Mouse (Mus musculus) liver, embryonic 11.5 days (tissue): Measurements from ENCODE around the gene Krt8. TPM values are rescaled to one million over a fixed set of nuclear protein-coding genes. Genes with fewer than 3 reads are reported as not detected.

Experiments used
- ATAC-seq: fragments of 200-750 bp; cut with Nextera tagmentation; replicated peaks from 2 replicates; pipeline ENCODE4 v1.8.0; 2017; ENCODE audit warnings: moderate number of reproducible peaks, mild to moderate bottlenecking, moderate TSS enrichment, moderate library complexity; ENCODE audit not compliant: low FRiP score
- DNase-seq: peaks from one replicate; pipeline ENCODE4 v3.0.0-alpha.2; 2017; ENCODE audit warnings: low spot score
- H3K27ac ChIP-seq: fragments of 300-500 bp; sonication (generic); 2 replicates; pipeline ENCODE4 v1.5.1; 2014; ENCODE audit warnings: mild to moderate bottlenecking, low read depth, low read length, control low read depth
- H3K27me3 ChIP-seq: fragments of 300-500 bp; sonication (generic); replicated peaks from 2 replicates; pipeline ENCODE4 v1.6.1; 2014; ENCODE audit warnings: low read length, mixed read lengths; ENCODE audit not compliant: control insufficient read depth, insufficient read depth
- H3K36me3 ChIP-seq: fragments of 300-500 bp; sonication (generic); 2 replicates; pipeline ENCODE4 v1.6.1; 2014; ENCODE audit warnings: mild to moderate bottlenecking, low read length, moderate library complexity, mixed read lengths; ENCODE audit not compliant: control insufficient read depth, insufficient read depth
- H3K4me1 ChIP-seq: fragments of 300-500 bp; sonication (generic); replicated peaks from 2 replicates; pipeline ENCODE4 v1.6.1; 2014; ENCODE audit warnings: low read length, mixed read lengths; ENCODE audit not compliant: control insufficient read depth, insufficient read depth
- H3K4me2 ChIP-seq: fragments of 300-500 bp; sonication (generic); 2 replicates; pipeline ENCODE4 v1.6.1; 2014; ENCODE audit warnings: mild to moderate bottlenecking, control low read depth, moderate library complexity
- H3K4me3 ChIP-seq: fragments of 300-500 bp; sonication (generic); 2 replicates; pipeline ENCODE4 v1.5.1; 2014; ENCODE audit warnings: low read depth, low read length, control low read depth
- H3K9ac ChIP-seq: fragments of 300-500 bp; sonication (generic); 2 replicates; pipeline ENCODE4 v1.6.1; 2014; ENCODE audit warnings: low read depth, low read length, control low read depth
- H3K9me3 ChIP-seq: fragments of 300-500 bp; sonication (generic); 2 replicates; pipeline ENCODE4 v1.6.1; 2016; ENCODE audit warnings: low read length, inconsistent platforms, mixed read lengths; ENCODE audit not compliant: control insufficient read depth
- WGBS: fragments of 180-500 bp; shearing (Covaris S2); extraction: QIAGEN DNeasy Blood & Tissue Kit; methylation state at CpG from one replicate; pipeline ENCODE4 v1.1.7; 2014; 5-methylcytosine and 5-hydroxymethylcytosine counted together
- polyA plus RNA-seq: library from polyadenylated mRNA; unstranded; fragments of >200 nt; fragmentation: Nextera tagmentation; extraction: Ambion mirVana; gene quantifications from 2 replicates; pipeline ENCODE4 v1.2.1, GENCODE M21; 2014

The Krt8 gene
- polyA plus RNA-seq, 1 experiment from 2014 or later = 103 TPM

DNA sequence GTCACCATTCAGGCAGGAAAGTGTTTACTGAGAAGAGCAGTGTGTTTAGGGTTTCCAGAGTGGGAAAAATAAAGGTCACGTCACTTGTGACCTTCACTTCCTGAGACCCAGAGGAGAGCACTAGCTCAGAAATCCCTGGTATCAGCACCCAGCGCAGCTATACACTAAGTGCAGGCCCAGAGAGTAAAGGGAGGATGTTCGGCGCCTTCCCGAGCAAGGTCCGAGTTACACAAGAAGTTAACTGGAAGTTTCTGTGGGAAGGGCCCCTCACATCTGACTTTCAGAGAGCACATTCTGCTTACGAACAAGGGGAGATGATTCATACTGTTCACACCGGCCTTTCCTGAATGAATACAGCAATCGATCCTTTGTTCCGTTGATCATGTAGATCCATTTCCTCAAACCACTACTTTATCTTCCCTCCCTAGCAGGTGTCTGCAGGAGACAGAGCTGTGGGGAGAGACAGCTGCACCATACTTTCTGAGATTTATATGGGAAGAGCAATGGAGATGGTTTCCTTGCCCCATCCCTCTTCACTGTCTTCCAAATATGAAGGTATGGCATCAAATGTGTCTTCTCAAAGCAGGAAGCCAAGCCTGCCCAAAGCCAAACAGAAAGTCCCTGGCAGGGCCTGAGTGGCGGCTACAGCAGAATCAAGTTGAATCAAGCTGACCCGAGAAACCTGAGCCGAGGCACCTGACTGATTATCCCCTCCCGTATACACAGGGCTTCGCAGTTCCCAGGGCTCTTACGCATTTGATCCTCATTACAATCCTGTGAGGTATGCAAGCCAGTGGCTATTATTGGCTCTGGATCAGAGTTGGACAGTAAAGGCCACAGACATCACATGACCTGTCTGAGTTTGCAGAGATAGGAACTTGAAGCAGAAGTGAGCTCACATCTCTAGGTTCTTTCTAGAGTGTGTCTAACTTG is 30.1 kb upstream of the Krt8 start:
- no peak overlapping the region for H3K27ac ChIP-seq
- peaks cover 5% of the 10 kb centered on the region; the same call in 1 of the 2 replicates for H3K36me3 ChIP-seq
- no peaks in the 10 kb centered on the region; the same call in 1 of the 2 replicates for H3K27me3 ChIP-seq
- H3K9me3 ChIP-seq = no peaks in the 10 kb centered on the region
- WGBS = 55% methylated on average over 16 of the region's 16 CpGs
- peaks cover 5% of the 10 kb centered on the region; the same call in 1 of the 2 replicates for H3K4me1 ChIP-seq
- H3K9ac ChIP-seq = no peak overlapping the region
- ATAC-seq = no peak
- H3K4me2 ChIP-seq = no peak overlapping the region
- H3K4me3 ChIP-seq = no peak overlapping the region
- no peak for DNase-seq

- Histone ChIP-seq H3K27ac (peak within 1 kb of the TSS; percentile 54; the same call in 1 of the 2 replicates), H3K9me3 (no peaks in the 10 kb centered on the region), H3K36me3 (peaks cover 5% of the 10 kb centered on the region; the same call in 1 of the 2 replicates), H3K9ac (peak within 1 kb of the TSS; percentile 58), H3K4me1 (peaks cover 12% of the 10 kb centered on the region; the same call in 1 of the 2 replicates), H3K4me2 (peak within 1 kb of the TSS; percentile 73), H3K4me3 (peak within 1 kb of the TSS; percentile 53), H3K27me3 (peaks cover 15% of the 10 kb centered on the region)
- ATAC-seq (peak; percentile 52; the same call in 1 of the 2 replicates), DNase-seq (peak; percentile 71)
- 1% methylated on average over 28 of the region's 28 CpGs for WGBS
Measured at GRCm38 (mm10) chr15:102028040-102028439, 23.8 kb upstream of the Krt8 start, which contains the start of gene Krt18. Gene Krt18, plus strand, starts transcription at chr15:102028180.

GRCm38 (mm10) chr15:102026430-102026829 is 22.1 kb upstream of the Krt8 start:
- no peak overlapping the region for H3K9ac ChIP-seq
- no peak for DNase-seq
- WGBS = 11% methylated on average over 12 of the region's 12 CpGs
- ATAC-seq = peak; percentile 27
- H3K27ac ChIP-seq = peak overlapping the region; percentile 47; the same call in 1 of the 2 replicates
- H3K36me3 ChIP-seq = peaks cover 5% of the 10 kb centered on the region; the same call in 1 of the 2 replicates
- peaks cover 12% of the 10 kb centered on the region; the same call in 1 of the 2 replicates for H3K4me1 ChIP-seq
- H3K4me2 ChIP-seq = peak overlapping the region; percentile 58
- H3K27me3 ChIP-seq = peaks cover 15% of the 10 kb centered on the region
- no peaks in the 10 kb centered on the region for H3K9me3 ChIP-seq
- no peak overlapping the region for H3K4me3 ChIP-seq

GRCm38 (mm10) chr15:102025136-102025872 is 21.0 kb upstream of the Krt8 start:
- Histone ChIP-seq H3K4me1 (peaks cover 12% of the 10 kb centered on the region; the same call in 1 of the 2 replicates), H3K4me3 (peak overlapping the region; percentile 17), H3K36me3 (no peaks in the 10 kb centered on the region), H3K27me3 (peaks cover 15% of the 10 kb centered on the region), H3K4me2 (peak overlapping the region; percentile 58), H3K9ac (0 out of 2 replicates have a peak overlapping the region, but pooled peaks have one; percentile 23), H3K9me3 (no peaks in the 10 kb centered on the region), H3K27ac (peak overlapping the region; percentile 80)
- 5% methylated on average over 22 of the region's 22 CpGs for WGBS
- ATAC-seq (no peak), DNase-seq (no peak)

DNA sequence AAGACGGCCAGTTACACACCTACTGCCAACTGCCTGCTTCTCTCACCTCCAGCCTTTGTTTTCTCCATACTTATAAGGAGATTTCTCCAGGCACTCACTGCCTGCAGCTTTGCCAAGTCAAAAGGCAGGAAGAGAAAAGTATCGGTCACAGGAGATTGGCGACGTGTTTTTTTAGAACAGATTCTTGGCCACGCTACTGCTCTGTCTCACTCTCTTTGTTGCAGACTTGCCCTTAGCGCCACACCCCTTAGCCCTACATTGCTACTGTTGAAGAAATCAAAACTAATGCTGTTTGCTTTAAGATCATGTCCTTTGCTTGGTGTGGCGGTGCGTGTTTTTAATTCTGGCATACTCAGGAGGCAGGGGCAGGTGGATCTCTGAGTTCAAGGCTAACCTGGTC is 19.6 kb upstream of the Krt8 start:
- DNase-seq (no peak), ATAC-seq (no peak)
- Histone ChIP-seq H3K27ac (no peak overlapping the region), H3K4me2 (no peak overlapping the region), H3K9me3 (no peaks in the 10 kb centered on the region), H3K4me1 (peaks cover 12% of the 10 kb centered on the region; the same call in 1 of the 2 replicates), H3K36me3 (no peaks in the 10 kb centered on the region), H3K4me3 (no peak overlapping the region), H3K9ac (no peak overlapping the region), H3K27me3 (peaks cover 15% of the 10 kb centered on the region)
- WGBS = 70% methylated on average over 8 of the region's 8 CpGs

GRCm38 (mm10) chr15:102022481-102022880 is 18.2 kb upstream of the Krt8 start:
- H3K27me3 ChIP-seq = peaks cover 12% of the 10 kb centered on the region
- no peak overlapping the region for H3K9ac ChIP-seq
- ATAC-seq (no peak), DNase-seq (no peak)
- no peak overlapping the region for H3K27ac ChIP-seq
- H3K4me2 ChIP-seq = no peak overlapping the region
- WGBS = 43% methylated on average over 8 of the region's 8 CpGs
- H3K9me3 ChIP-seq = no peaks in the 10 kb centered on the region
- no peak overlapping the region for H3K4me3 ChIP-seq
- peaks cover 10% of the 10 kb centered on the region; the same call in 1 of the 2 replicates for H3K4me1 ChIP-seq
- no peaks in the 10 kb centered on the region for H3K36me3 ChIP-seq

DNA sequence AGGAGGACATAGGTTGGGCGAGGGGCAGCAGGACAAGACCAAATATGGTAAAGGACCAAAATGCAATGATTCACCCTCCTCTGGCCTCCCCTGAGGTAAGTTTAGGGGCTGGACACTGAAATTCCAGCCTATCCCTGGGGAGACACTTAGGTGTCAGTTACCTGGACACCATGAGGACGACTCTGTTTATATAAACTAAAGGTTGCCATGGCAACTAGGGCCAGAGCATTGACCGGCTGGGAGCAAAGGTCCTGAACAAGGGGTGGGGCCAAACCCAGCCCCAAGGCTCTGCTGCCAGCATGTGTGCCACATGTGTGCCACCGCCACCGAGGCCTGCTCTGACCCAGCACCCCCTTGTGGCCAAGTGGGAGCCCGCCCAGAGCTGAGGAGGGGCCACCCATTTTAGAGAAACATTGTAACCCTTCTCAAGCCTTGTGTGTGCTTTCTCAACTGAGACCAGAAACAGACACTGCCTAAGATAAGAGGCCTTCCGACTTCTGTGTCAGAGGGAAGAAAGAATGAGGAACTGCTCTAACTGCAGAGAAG is 13.7 kb upstream of the Krt8 start:
- DNase-seq = peak; percentile 67
- 13% methylated on average over 7 of the region's 7 CpGs for WGBS
- ATAC-seq = peak; percentile 60
- Histone ChIP-seq H3K4me3 (no peak overlapping the region), H3K9me3 (no peaks in the 10 kb centered on the region), H3K9ac (no peak overlapping the region), H3K4me2 (no peak overlapping the region), H3K27ac (peak overlapping the region; percentile 66; the same call in 1 of the 2 replicates), H3K4me1 (peaks cover 15% of the 10 kb centered on the region), H3K27me3 (no peaks in the 10 kb centered on the region), H3K36me3 (no peaks in the 10 kb centered on the region)

GRCm38 (mm10) chr15:102016787-102017186 is 12.5 kb upstream of the Krt8 start:
- Histone ChIP-seq H3K4me3 (no peak overlapping the region), H3K36me3 (no peaks in the 10 kb centered on the region), H3K9ac (no peak overlapping the region), H3K4me2 (no peak overlapping the region), H3K9me3 (no peaks in the 10 kb centered on the region), H3K27me3 (no peaks in the 10 kb centered on the region), H3K4me1 (peaks cover 15% of the 10 kb centered on the region), H3K27ac (peak overlapping the region; percentile 66; the same call in 1 of the 2 replicates)
- ATAC-seq (no peak), DNase-seq (no peak)
- WGBS = 31% methylated on average over 7 of the region's 7 CpGs
